Mouse (Mus musculus): ENCODE results near the gene Kcnip1. TPM values are rescaled to one million over a fixed set of nuclear protein-coding genes. Genes with fewer than 3 reads are reported as not detected.

Gene Kcnip1
- polyA plus RNA-seq, 1 experiment, result 32.2 TPM

DNA sequence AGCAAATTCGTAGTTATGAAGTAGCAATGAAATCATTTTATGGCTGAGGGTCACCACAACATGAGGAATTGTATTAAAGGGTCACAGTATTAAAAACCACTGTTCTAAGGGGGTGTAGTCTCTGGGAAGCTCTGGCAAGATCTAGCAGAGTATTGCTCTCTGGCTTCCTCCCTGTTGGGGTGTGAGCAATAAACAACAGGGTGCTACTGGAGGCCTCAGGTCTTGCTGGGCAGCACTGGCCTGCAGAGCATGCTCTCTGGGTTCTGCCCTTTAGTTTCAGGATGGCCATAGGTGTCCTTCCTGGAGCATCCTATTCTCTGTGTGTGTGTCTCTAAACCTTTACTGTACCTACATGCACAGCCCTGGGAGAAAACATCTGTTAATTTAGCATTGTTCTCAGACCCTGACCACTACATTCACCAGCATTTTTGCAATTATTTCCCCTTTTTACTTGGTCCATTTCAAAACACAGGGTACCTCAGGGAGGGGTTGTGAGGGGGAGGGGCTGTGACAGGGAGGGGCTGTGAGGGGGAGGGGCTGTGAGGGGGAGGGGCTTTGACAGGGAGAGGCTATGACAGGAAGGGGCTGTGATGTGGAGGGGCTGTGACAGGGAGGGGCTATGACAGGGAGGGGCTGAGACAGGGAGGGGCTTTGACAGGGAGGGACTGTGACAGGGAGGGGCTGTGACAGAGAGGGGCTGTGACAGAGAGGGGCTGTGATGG is 291.6 kb downstream of the Kcnip1 start:
- Histone ChIP-seq H3K27ac (ENCODE audit: insufficient read depth, low read length) (no peak overlapping the region), H3K4me1 (ENCODE audit: control insufficient read depth, insufficient read depth, low read length) (peaks cover 5% of the 10 kb centered on the region; the same call in 1 of the 2 replicates), H3K4me3 (ENCODE audit: insufficient read depth, low read length) (no peak overlapping the region)
- TF ChIP-seq POLR2A (IDR thresholded peaks at IDR 0.05; ENCODE audit: extremely low read depth, insufficient read depth, low read length), result no peak
- TF ChIP-seq CTCF (IDR thresholded peaks at IDR 0.05; ENCODE audit: extremely low read depth, insufficient read depth, low read length), result no peak

DNA sequence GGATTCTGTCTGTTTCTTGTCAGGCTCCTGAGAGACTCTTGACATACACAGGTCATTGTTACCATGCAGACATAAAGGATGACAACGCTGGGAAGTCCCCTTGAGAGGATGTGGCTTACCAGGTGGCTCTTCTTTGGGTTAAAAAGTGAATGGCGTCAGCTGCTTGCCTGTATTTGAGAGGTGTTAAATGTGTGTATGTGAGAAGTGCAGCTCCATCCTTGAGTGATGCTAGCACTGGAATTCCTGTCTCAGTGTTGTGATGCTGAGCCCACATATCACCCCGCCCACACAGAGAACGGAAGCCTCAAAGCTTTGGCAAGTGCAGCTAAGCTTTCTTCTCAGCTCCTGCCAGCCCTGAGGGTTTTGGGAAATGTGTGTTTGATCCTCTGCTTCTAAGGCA is 292.2 kb downstream of the Kcnip1 start:
- Histone ChIP-seq H3K4me3 (ENCODE audit: insufficient read depth, low read length) (no peak overlapping the region), H3K27ac (ENCODE audit: insufficient read depth, low read length) (no peak overlapping the region), H3K4me1 (ENCODE audit: control insufficient read depth, insufficient read depth, low read length) (peaks cover 5% of the 10 kb centered on the region; the same call in 1 of the 2 replicates)
- TF ChIP-seq POLR2A (IDR thresholded peaks at IDR 0.05; ENCODE audit: extremely low read depth, insufficient read depth, low read length) (no peak), CTCF (IDR thresholded peaks at IDR 0.05; ENCODE audit: extremely low read depth, insufficient read depth, low read length) (no peak)

DNA sequence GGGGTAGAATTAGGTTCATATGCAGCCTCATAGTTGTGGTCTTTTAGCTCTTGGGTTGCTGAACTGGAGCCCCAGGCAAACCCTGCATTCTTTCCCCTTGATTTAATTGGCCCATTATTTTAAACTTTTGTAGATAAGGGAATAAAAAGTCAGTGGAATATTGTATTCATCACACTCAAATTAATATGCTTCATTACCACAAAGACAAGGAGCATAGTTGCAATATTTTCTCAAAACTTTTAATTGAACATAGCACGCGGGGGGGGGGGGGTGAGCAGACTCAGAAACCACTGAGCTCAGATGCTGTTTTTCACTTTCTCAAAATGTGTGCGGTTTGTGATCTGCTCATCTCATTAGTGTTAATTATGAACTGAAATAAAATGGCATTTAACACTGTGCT is 302.8 kb downstream of the Kcnip1 start:
- H3K4me3 ChIP-seq (ENCODE audit: insufficient read depth, low read length), result no peak overlapping the region
- no peak overlapping the region for H3K27ac ChIP-seq (ENCODE audit: insufficient read depth, low read length)
- no peak for TF ChIP-seq CTCF (IDR thresholded peaks at IDR 0.05; ENCODE audit: extremely low read depth, insufficient read depth, low read length)
- no peaks in the 10 kb centered on the region for H3K4me1 ChIP-seq (ENCODE audit: control insufficient read depth, insufficient read depth, low read length)

- H3K4me1 ChIP-seq (ENCODE audit: control insufficient read depth, insufficient read depth, low read length), result no peaks in the 10 kb centered on the region
- no peak overlapping the region for H3K4me3 ChIP-seq (ENCODE audit: insufficient read depth, low read length)
- TF ChIP-seq CTCF (IDR thresholded peaks at IDR 0.05; ENCODE audit: extremely low read depth, insufficient read depth, low read length), result no peak
- TF ChIP-seq POLR2A (IDR thresholded peaks at IDR 0.05; ENCODE audit: extremely low read depth, insufficient read depth, low read length), result no peak
- H3K27ac ChIP-seq (ENCODE audit: insufficient read depth, low read length), result no peak overlapping the region
Observed at GRCm38 (mm10) chr11:33685904-33686303, 307.0 kb downstream of the Kcnip1 start.

- no peak overlapping the region for H3K27ac ChIP-seq (ENCODE audit: insufficient read depth, low read length)
- peak overlapping the region; percentile 26; the same call in 1 of the 2 replicates for H3K4me3 ChIP-seq (ENCODE audit: insufficient read depth, low read length)
- no peaks in the 10 kb centered on the region for H3K4me1 ChIP-seq (ENCODE audit: control insufficient read depth, insufficient read depth, low read length)
- TF ChIP-seq POLR2A (IDR thresholded peaks at IDR 0.05; ENCODE audit: extremely low read depth, insufficient read depth, low read length), result no peak
- TF ChIP-seq CTCF (IDR thresholded peaks at IDR 0.05; ENCODE audit: extremely low read depth, insufficient read depth, low read length), result no peak
Observed at GRCm38 (mm10) chr11:33680151-33680550, 312.8 kb downstream of the Kcnip1 start.

DNA sequence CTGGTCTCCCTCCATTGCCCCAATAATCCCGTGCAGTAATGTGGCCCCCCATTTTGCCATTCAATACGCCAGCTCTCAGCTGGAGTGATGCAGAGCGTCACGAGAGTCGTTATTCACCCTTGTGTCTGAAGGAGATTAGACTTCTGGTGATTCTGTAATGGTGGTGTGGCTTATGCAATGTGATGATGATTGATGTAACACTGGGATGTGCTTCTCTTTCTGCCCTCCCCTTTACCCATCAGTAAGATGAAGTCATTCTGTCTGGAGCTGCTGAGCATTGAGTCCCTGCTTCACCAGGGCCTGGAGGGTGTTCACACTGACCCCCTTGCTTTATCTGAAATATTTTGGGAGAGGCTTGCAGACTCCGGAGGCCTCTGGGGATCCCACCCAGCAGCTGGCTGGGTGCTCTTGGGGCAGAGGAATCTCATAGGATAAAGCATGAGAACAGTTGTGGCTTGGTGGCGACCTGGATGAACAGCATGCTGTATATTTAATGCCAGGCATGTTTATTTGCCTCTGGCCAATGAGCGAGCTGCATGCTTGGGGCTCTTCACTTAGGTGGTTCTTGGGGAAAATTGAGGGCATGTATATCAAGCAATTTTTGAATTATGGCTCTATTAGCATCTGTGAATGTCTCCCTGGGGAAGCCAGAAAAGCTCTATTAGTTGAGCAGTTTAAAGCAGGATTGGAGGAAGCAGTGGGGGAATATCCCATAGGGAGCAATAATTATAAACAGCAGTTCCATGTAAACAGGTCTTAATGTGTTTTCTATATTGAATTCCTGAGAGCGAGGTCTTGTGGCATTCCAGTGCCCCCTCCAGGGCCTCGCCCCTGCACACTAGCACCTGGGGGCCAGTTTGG is 322.6 kb downstream of the Kcnip1 start:
- Histone ChIP-seq H3K4me3 (ENCODE audit: insufficient read depth, low read length) (no peak overlapping the region), H3K4me1 (ENCODE audit: control insufficient read depth, insufficient read depth, low read length) (no peaks in the 10 kb centered on the region), H3K27ac (ENCODE audit: insufficient read depth, low read length) (no peak overlapping the region)
- no peak for TF ChIP-seq CTCF (IDR thresholded peaks at IDR 0.05; ENCODE audit: extremely low read depth, insufficient read depth, low read length)
- no peak for TF ChIP-seq POLR2A (IDR thresholded peaks at IDR 0.05; ENCODE audit: extremely low read depth, insufficient read depth, low read length)

DNA sequence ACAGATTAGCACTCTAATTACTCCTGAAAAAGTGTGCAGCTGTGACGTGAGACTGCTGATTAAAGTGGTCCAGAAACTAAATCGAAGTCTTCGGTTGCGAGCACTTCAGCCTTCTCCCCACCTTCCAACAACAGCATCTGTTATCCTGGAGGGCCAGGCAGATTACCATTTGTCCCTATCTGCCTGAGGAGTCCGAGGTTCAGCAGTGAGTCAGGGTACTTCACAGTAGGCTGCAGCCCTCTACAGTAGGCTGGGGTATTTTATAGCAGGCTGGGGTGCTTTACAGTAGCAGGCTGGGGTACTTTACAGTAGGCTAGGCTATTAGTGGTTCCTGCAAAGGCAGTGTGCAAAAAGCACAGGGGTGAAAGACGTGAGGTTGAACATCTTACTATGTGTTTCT is 324.6 kb downstream of the Kcnip1 start:
- TF ChIP-seq POLR2A (IDR thresholded peaks at IDR 0.05; ENCODE audit: extremely low read depth, insufficient read depth, low read length) (no peak), CTCF (IDR thresholded peaks at IDR 0.05; ENCODE audit: extremely low read depth, insufficient read depth, low read length) (no peak)
- Histone ChIP-seq H3K27ac (ENCODE audit: insufficient read depth, low read length) (no peak overlapping the region), H3K4me1 (ENCODE audit: control insufficient read depth, insufficient read depth, low read length) (no peaks in the 10 kb centered on the region), H3K4me3 (ENCODE audit: insufficient read depth, low read length) (no peak overlapping the region)

GRCm38 (mm10) chr11:33663599-33663998 is 329.4 kb downstream of the Kcnip1 start:
- H3K27ac ChIP-seq (ENCODE audit: insufficient read depth, low read length), result no peak overlapping the region

DNA sequence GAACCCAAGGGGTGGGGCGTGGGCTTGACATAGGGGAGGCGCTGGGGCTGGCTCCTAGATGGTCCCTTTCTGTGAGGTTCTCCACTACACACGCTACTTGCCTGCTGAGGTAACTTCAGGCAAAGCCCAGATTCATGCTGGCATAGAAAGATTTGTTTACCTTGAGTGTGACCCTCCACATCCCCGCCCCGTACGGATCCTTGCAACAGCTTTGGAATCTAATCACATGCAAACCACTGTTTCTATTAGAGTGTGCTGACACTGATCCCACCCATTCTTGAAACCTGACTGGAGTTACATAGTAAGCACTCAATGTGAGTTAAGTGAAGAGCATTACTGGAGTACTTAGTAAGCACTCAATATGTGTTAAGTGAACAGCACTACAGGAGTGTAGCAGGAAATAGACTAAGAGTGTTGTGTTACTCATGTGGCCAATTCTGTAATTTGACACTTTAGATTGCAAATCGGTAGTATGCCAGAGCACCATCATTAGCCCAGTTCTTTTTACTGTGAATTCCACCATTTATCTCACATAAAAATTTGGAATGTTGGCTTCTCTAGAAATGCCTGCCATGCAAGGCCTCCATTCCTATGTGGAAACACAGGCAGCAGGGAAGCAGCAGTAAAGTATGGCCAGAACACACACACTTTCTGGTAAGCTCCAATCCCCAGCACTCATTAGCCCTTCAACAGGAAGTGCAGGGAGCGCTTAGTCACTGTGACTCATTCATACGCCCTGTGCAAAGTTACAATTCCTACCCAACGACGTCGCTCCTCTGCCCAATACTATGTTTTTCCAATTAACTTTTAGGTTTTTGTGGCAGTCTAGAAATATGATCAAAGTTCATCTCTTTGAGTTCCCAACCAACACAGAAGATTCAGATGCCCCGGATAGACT is 332.7 kb downstream of the Kcnip1 start:
- no peak for TF ChIP-seq POLR2A (IDR thresholded peaks at IDR 0.05; ENCODE audit: extremely low read depth, insufficient read depth, low read length)
- TF ChIP-seq CTCF (IDR thresholded peaks at IDR 0.05; ENCODE audit: extremely low read depth, insufficient read depth, low read length), result no peak
- Histone ChIP-seq H3K4me3 (ENCODE audit: insufficient read depth, low read length) (no peak overlapping the region), H3K4me1 (ENCODE audit: control insufficient read depth, insufficient read depth, low read length) (no peaks in the 10 kb centered on the region), H3K27ac (ENCODE audit: insufficient read depth, low read length) (no peak overlapping the region)

More at GRCm38 (mm10) chr11:33663599-33663998, 329.4 kb downstream of the Kcnip1 start:
- Histone ChIP-seq H3K4me3 (ENCODE audit: insufficient read depth, low read length) (no peak overlapping the region), H3K4me1 (ENCODE audit: control insufficient read depth, insufficient read depth, low read length) (no peaks in the 10 kb centered on the region)
- TF ChIP-seq CTCF (IDR thresholded peaks at IDR 0.05; ENCODE audit: extremely low read depth, insufficient read depth, low read length) (no peak), POLR2A (IDR thresholded peaks at IDR 0.05; ENCODE audit: extremely low read depth, insufficient read depth, low read length) (no peak)
